Mouse (Mus musculus): ENCODE results near the gene Efcab5. TPM values are rescaled to one million over a fixed set of nuclear protein-coding genes. Genes with fewer than 3 reads are reported as not detected.

The Efcab5 gene
- polyA plus RNA-seq (2014; fragmentation: Nextera tagmentation; extraction: Ambion mirVana): 0.42 and 0.52 TPM in 2 replicates

DNA sequence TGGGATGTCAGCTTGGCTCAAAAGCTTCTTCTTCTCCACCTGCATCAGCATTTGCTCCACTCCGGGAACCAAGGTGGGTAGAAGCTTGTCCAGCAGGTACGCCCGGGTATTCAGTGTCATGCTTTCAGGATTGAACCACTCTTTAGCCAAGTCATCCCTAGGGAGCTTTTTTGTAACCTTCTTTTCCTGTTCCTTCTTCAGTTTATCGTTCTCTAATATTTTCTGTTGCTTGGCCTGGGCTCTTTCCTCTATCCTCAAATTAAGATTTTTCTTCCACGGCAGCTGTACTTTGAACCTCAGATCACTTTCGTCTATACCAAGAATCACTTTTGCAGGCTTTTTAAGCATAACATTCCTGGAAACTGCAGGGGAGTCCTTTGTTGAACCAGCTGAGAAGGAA is at the start of gene Efcab5:
TSS of gene Efcab5 (minus strand) at position 101 of the 400 bp plus-strand sequence.
- H3K4me3 ChIP-seq (ENCODE audit: low read depth, low read length): no peak within 1 kb of the TSS
- no peaks in the 10 kb centered on the region for H3K36me3 ChIP-seq (ENCODE audit: control insufficient read depth, insufficient read depth, low read length)
- ATAC-seq (replicated peaks; ENCODE audit: insufficient number of reproducible peaks, low FRiP score, low TSS enrichment): no peak
- no peaks in the 10 kb centered on the region for H3K9me3 ChIP-seq (replicated peaks; ENCODE audit: control insufficient read depth, low read length)
- WGBS (ENCODE audit: insufficient replicate concordance): 81% methylated on average over 6 of the region's 6 CpGs
- H3K9ac ChIP-seq (ENCODE audit: low read depth, low read length): no peak within 1 kb of the TSS
- H3K4me1 ChIP-seq (ENCODE audit: control insufficient read depth, insufficient read depth, low read length): no peaks in the 10 kb centered on the region
- H3K4me2 ChIP-seq: no peak within 1 kb of the TSS
- H3K27ac ChIP-seq (ENCODE audit: low read depth, low read length): no peak within 1 kb of the TSS
- H3K27me3 ChIP-seq (ENCODE audit: control insufficient read depth, insufficient read depth, low read length): no peaks in the 10 kb centered on the region

DNA sequence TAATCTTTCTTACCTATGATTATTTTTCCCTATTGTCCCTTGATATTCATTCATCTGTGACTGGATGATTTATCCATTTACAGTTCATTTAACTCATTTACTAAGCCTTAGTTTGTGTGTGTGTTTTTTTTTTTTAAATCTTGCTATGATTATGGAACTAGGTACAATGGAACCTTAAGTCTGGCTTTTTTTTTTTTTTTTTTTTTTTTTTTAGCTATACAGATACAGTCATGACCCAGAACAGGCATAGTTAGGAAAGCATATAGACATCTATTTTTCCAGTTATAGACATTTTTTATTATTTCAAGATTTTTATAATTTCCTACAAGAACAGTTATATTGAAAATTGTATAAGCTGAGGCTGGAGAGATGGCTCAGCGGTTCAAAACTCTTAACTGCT is 46.5 kb upstream of the Efcab5 start:
- Histone ChIP-seq H3K4me2 (no peak overlapping the region), H3K27ac (ENCODE audit: low read depth, low read length) (no peak overlapping the region), H3K9ac (ENCODE audit: low read depth, low read length) (no peak overlapping the region), H3K36me3 (ENCODE audit: control insufficient read depth, insufficient read depth, low read length) (no peaks in the 10 kb centered on the region), H3K4me1 (ENCODE audit: control insufficient read depth, insufficient read depth, low read length) (no peaks in the 10 kb centered on the region), H3K9me3 (replicated peaks; ENCODE audit: control insufficient read depth, low read length) (no peaks in the 10 kb centered on the region), H3K4me3 (ENCODE audit: low read depth, low read length) (no peak overlapping the region), H3K27me3 (ENCODE audit: control insufficient read depth, insufficient read depth, low read length) (no peaks in the 10 kb centered on the region)
- no peak for ATAC-seq (replicated peaks; ENCODE audit: insufficient number of reproducible peaks, low FRiP score, low TSS enrichment)
- WGBS (ENCODE audit: insufficient replicate concordance): 91% methylated on average over 1 of the region's 1 CpGs

DNA sequence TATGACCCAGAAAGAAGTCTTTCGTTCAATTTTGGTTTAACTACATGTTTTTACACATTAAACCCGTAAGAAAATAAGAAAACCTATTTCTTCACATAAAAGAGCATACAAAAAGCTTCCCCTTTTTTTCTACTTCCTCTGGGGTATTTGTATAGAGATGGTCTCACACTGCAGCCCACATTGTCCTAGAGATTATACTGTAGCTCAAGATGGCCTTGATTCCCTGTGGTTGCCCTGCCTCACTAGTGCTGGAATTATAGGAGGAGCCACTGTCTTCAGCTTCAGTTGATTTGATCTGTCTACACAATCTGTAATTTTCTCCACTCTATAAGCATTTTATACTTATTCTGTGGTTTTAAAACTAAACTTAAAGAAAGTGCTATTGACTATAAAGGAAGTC is 42.7 kb upstream of the Efcab5 start:
- H3K4me1 ChIP-seq (ENCODE audit: control insufficient read depth, insufficient read depth, low read length): no peaks in the 10 kb centered on the region
- 86% methylated on average over 2 of the region's 2 CpGs for WGBS (ENCODE audit: insufficient replicate concordance)
- no peak overlapping the region for H3K27ac ChIP-seq (ENCODE audit: low read depth, low read length)
- H3K4me2 ChIP-seq: no peak overlapping the region
- H3K36me3 ChIP-seq (ENCODE audit: control insufficient read depth, insufficient read depth, low read length): no peaks in the 10 kb centered on the region
- no peaks in the 10 kb centered on the region for H3K9me3 ChIP-seq (replicated peaks; ENCODE audit: control insufficient read depth, low read length)
- ATAC-seq (replicated peaks; ENCODE audit: insufficient number of reproducible peaks, low FRiP score, low TSS enrichment): no peak
- no peak overlapping the region for H3K4me3 ChIP-seq (ENCODE audit: low read depth, low read length)
- no peaks in the 10 kb centered on the region for H3K27me3 ChIP-seq (ENCODE audit: control insufficient read depth, insufficient read depth, low read length)
- H3K9ac ChIP-seq (ENCODE audit: low read depth, low read length): no peak overlapping the region

DNA sequence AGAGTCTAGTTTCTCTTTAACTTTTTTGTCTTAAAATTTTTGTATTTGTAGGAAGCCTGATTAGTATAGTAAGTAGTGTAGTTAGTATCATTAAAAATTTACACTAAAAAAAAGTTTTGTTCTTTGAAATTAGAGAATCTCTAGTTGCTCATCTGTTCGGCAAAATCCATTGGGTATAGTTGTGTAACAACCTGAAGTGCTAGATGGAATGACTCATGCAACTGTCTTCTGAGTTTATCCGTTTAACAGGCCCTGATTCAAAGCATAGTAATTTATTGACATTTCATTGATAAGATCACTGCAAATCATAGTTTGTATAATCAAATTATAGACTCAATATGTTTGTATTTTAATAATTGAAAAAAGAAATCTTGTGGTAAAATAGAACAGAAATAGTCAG is 42.0 kb upstream of the Efcab5 start:
- Histone ChIP-seq H3K9me3 (replicated peaks; ENCODE audit: control insufficient read depth, low read length) (no peaks in the 10 kb centered on the region), H3K4me3 (ENCODE audit: low read depth, low read length) (no peak overlapping the region), H3K9ac (ENCODE audit: low read depth, low read length) (no peak overlapping the region), H3K4me1 (ENCODE audit: control insufficient read depth, insufficient read depth, low read length) (no peaks in the 10 kb centered on the region), H3K27me3 (ENCODE audit: control insufficient read depth, insufficient read depth, low read length) (no peaks in the 10 kb centered on the region), H3K36me3 (ENCODE audit: control insufficient read depth, insufficient read depth, low read length) (no peaks in the 10 kb centered on the region), H3K4me2 (no peak overlapping the region), H3K27ac (ENCODE audit: low read depth, low read length) (no peak overlapping the region)
- no peak for ATAC-seq (replicated peaks; ENCODE audit: insufficient number of reproducible peaks, low FRiP score, low TSS enrichment)
- 84% methylated on average over 2 of the region's 2 CpGs for WGBS (ENCODE audit: insufficient replicate concordance)

DNA sequence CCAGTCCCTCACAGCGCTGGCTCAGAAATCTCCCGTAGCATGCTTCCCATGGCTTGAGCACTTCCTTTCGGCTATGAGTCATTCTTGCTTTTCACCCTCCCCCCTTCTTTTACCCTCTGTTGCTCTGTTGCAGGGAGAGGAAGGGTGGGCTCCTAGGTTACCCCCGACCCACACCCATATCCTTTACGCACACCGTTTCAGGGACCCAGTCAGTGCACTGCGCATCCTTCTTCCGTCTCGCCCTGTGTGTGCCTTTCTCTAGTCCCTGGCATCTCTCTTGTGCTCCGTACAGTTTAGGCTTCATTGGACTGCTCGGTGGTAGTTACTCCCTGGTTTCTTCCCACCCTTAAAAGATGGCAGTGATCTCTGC is 28.0 kb upstream of the Efcab5 start:
- no peaks in the 10 kb centered on the region for H3K27me3 ChIP-seq (ENCODE audit: control insufficient read depth, insufficient read depth, low read length)
- H3K9me3 ChIP-seq (replicated peaks; ENCODE audit: control insufficient read depth, low read length): no peaks in the 10 kb centered on the region
- no peaks in the 10 kb centered on the region for H3K36me3 ChIP-seq (ENCODE audit: control insufficient read depth, insufficient read depth, low read length)
- 0 out of 2 replicates have a peak, but pooled peaks have one; percentile 37 for ATAC-seq (replicated peaks; ENCODE audit: insufficient number of reproducible peaks, low FRiP score, low TSS enrichment)
- H3K9ac ChIP-seq (ENCODE audit: low read depth, low read length): peak overlapping the region; percentile 95
- peak overlapping the region; percentile 92 for H3K4me3 ChIP-seq (ENCODE audit: low read depth, low read length)
- H3K4me2 ChIP-seq: peak overlapping the region; percentile 93
- H3K4me1 ChIP-seq (ENCODE audit: control insufficient read depth, insufficient read depth, low read length): peaks cover 9% of the 10 kb centered on the region
- WGBS (ENCODE audit: insufficient replicate concordance): 1% methylated on average over 11 of the region's 11 CpGs
- H3K27ac ChIP-seq (ENCODE audit: low read depth, low read length): peak overlapping the region; percentile 93

DNA sequence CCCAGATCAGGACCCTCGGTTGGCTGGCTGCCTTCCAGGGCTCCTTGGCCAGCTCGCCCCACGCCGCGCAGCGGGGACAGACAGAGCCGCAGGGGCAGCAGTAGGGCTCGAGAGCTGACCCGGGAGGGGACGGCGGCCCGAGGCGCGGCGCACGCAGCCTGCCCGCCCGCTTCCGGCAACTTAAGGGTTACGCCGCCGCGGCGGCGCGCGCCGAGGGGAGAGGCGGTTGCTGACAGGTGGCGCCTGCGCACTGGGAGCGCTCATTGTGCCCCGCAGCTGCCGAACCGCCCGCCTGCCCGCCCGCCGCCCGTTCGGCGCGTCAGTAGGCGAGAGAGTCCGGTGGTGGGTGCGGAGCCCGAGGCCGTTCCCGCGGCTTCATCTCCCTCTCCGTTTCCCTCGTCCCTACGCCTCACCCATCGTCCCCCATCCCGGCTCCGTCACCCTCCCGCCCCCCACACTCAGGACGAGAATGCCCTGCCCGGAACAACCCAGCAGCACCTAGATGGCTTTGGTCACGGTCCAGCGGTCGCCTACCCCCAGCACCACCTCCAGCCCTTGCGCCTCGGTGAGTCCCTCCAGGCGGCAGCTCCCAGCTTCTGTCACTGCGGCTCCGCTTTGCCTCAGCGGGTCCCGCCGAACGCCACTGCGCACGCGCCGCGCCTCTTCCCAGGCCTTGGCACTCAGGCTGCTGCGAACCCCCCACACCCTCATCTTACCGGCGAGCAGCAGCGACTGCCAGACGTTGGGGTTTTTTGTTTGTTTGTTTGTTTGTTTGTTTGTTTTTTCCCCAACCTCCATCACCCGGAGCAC is 27.4 kb upstream of the Efcab5 start, which contains the start of gene Ssh2:
TSS of gene Ssh2 (plus strand) at position 337 of the 810 bp plus-strand sequence.
- peak within 1 kb of the TSS; percentile 93 for H3K27ac ChIP-seq (ENCODE audit: low read depth, low read length)
- H3K9me3 ChIP-seq (replicated peaks; ENCODE audit: control insufficient read depth, low read length): no peaks in the 10 kb centered on the region
- WGBS (ENCODE audit: insufficient replicate concordance): under 1% methylated on average over 61 of the region's 82 CpGs
- peak within 1 kb of the TSS; percentile 93 for H3K4me2 ChIP-seq
- H3K27me3 ChIP-seq (ENCODE audit: control insufficient read depth, insufficient read depth, low read length): no peaks in the 10 kb centered on the region
- H3K4me3 ChIP-seq (ENCODE audit: low read depth, low read length): peak within 1 kb of the TSS; percentile 92
- ATAC-seq (replicated peaks; ENCODE audit: insufficient number of reproducible peaks, low FRiP score, low TSS enrichment): peak; percentile 88
- no peaks in the 10 kb centered on the region for H3K36me3 ChIP-seq (ENCODE audit: control insufficient read depth, insufficient read depth, low read length)
- H3K4me1 ChIP-seq (ENCODE audit: control insufficient read depth, insufficient read depth, low read length): peaks cover 9% of the 10 kb centered on the region
- peak within 1 kb of the TSS; percentile 95 for H3K9ac ChIP-seq (ENCODE audit: low read depth, low read length)

DNA sequence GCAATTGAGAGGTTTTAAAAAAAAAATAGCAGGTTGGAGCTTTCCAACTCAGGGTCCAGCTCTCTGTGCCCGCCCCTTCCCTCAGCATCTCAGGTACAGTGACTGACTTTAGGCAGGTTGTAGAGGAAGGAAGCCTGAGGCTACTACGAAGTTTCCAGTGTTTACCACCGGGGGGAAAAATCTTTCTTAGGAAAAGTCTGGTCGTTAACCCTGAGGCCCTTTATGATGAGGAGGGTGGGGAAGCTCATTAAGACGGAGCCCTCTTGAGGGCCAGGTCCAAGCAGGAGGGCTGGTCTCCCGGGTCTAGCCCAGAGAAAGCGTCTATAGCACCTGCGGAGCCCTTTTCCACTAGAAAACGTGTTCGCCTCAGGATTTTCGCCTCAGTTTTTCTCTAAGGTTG is 26.7 kb upstream of the Efcab5 start:
- Histone ChIP-seq H3K4me3 (ENCODE audit: low read depth, low read length) (peak overlapping the region; percentile 92), H3K9me3 (replicated peaks; ENCODE audit: control insufficient read depth, low read length) (no peaks in the 10 kb centered on the region), H3K36me3 (ENCODE audit: control insufficient read depth, insufficient read depth, low read length) (no peaks in the 10 kb centered on the region), H3K4me2 (peak overlapping the region; percentile 93), H3K27me3 (ENCODE audit: control insufficient read depth, insufficient read depth, low read length) (no peaks in the 10 kb centered on the region), H3K4me1 (ENCODE audit: control insufficient read depth, insufficient read depth, low read length) (peaks cover 9% of the 10 kb centered on the region), H3K27ac (ENCODE audit: low read depth, low read length) (peak overlapping the region; percentile 93), H3K9ac (ENCODE audit: low read depth, low read length) (peak overlapping the region; percentile 95)
- WGBS (ENCODE audit: insufficient replicate concordance): 2% methylated on average over 11 of the region's 11 CpGs
- no peak for ATAC-seq (replicated peaks; ENCODE audit: insufficient number of reproducible peaks, low FRiP score, low TSS enrichment)

DNA sequence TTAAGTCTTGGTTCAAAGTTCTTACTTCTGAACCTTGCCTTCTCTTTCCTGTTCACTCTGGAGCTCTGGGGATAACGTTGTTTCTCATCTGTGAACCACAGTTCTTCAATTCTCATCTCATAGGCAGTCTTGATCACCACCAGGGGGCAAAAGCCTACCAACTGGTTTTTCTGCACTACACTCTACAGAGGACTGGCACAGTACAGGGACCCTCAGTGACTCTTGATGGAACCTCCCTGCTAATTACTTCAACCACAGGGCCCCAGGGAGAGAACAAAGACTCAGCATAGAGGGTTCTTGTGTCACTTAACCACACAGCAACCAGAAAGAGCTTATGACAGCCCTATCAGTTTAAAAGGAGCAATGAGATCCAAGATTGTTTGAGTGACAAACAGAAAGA is 26.0 kb upstream of the Efcab5 start:
- Histone ChIP-seq H3K36me3 (ENCODE audit: control insufficient read depth, insufficient read depth, low read length) (no peaks in the 10 kb centered on the region), H3K9me3 (replicated peaks; ENCODE audit: control insufficient read depth, low read length) (no peaks in the 10 kb centered on the region), H3K27me3 (ENCODE audit: control insufficient read depth, insufficient read depth, low read length) (no peaks in the 10 kb centered on the region), H3K4me2 (peak overlapping the region; percentile 27; the same call in 1 of the 2 replicates), H3K4me3 (ENCODE audit: low read depth, low read length) (no peak overlapping the region), H3K4me1 (ENCODE audit: control insufficient read depth, insufficient read depth, low read length) (peaks cover 9% of the 10 kb centered on the region), H3K9ac (ENCODE audit: low read depth, low read length) (no peak overlapping the region), H3K27ac (ENCODE audit: low read depth, low read length) (no peak overlapping the region)
- 3% methylated on average over 1 of the region's 1 CpGs for WGBS (ENCODE audit: insufficient replicate concordance)
- ATAC-seq (replicated peaks; ENCODE audit: insufficient number of reproducible peaks, low FRiP score, low TSS enrichment): no peak
